Mouse (Mus musculus) ZHBTc4 (cell line): Measurements from ENCODE around the gene Tedc1.
A peak's percentile ranks its signal among the peaks of the same experiment; 100 is the strongest.

ENCODE experiments used
- DNase-seq: peaks from one replicate; pipeline ENCODE4 v3.0.0-alpha.2; 2011; ENCODE audit warnings: low read depth, low spot score

Gene Tedc1

DNA sequence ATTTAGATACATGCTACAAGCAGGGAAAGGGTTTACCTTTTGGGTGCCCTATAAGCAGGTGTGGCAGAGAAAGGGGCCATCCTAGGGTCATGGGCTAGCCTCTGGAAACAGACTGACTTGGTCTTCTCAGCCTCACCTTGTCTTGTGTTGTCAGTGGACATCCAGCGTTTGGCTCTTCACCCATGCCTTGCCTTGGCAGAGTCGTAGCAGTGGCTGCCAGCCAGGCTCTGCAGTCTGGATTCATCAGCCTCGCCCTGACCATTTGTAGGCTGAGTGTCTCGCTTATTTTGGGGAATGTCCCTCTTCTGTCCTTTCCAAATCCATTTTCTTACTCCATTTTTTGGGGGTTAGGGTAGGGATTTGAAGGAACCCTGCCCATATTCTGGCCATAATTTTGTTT lies 45.1 kb downstream of the Tedc1 start:
- DNase-seq: no peak

DNA sequence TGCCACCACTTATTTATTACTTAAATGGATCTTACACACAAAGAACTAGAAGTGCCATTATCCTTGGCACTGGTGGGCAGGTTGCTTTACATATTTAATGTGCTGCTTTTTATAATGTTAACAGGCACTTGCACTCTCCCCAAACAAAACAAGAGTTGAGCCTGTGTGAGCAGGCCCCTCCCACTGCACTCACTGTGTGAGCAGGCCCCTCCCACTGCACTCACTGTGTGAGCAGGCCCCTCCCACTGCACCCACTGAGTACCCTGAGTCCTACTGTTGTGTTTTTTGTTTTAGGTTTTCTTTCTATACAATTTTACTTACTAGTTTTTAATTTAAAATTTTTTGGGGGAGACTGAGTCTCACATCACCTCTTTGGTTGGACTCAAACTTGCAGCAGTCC lies 45.8 kb downstream of the Tedc1 start:
- peak; percentile 71 for DNase-seq

DNA sequence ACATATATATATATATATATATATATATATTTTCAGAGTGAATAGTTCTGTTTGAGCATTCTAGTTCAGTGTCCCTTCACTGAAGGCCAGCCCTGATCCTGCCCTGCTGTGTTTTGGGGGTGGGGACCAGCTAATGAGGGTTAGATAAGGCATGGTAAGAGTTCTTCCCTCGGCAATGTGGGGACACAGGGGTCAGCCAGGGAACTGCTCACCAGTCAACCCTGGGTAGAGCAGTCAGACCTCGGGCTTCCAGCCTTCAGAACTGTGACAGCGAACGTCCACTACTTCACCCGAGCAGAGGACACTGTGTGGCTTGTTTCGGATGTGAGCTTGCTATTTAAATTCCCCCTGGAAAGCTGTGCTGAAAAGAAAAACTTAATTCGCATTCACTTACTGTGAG lies 47.3 kb downstream of the Tedc1 start:
- no peak for DNase-seq

DNA sequence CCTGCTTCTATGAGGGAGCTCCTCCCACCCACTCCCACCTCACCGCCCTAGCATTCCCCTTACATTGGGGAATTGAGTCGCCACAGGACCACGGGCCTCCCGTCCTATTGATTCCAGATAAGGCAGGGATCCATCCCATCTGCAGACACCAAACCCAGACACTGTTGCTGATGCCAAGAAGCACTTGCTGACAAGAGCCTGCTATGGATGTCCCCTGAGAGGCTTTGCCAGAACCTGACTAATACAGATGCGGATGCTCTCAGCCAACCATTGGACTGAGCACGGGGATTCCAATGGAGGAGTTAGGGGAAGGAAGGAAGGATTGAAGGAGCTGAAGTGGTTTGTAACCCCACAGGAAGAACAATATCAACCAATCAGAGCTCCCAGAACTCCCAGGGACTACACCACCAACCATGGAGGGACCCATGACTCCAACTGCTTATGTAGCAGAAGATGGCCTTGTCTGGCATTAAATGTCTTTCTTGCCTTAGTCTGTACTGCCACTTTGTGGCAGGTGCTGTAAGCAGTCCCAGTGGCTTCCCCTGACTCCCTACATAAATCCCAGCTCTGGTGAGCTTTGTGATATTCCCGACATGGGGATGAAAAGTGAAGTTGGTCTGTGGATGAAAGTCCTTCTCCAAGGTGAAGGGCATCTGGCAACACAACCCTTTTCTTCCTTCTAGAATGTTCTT lies 49.2 kb downstream of the Tedc1 start:
- no peak for DNase-seq

DNA sequence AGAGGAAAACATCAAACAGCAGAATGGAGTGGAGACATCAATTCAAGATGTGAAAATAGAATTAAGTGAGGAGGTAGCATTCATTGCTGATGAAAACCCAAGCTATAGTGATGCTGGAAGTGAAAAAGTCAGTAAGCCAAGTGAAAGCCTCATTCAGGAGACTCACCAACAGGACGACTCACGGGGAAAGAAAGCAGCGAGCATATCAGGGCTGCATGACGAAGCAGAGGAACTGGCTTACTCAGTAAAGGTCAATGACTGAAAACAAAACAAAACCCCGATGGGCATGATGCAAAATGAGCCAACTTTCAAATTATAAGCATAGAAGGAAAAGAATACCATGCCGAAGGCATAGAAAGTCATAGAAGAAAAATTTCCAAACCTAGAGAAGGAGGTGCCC lies 51.5 kb downstream of the Tedc1 start:
- DNase-seq: no peak

DNA sequence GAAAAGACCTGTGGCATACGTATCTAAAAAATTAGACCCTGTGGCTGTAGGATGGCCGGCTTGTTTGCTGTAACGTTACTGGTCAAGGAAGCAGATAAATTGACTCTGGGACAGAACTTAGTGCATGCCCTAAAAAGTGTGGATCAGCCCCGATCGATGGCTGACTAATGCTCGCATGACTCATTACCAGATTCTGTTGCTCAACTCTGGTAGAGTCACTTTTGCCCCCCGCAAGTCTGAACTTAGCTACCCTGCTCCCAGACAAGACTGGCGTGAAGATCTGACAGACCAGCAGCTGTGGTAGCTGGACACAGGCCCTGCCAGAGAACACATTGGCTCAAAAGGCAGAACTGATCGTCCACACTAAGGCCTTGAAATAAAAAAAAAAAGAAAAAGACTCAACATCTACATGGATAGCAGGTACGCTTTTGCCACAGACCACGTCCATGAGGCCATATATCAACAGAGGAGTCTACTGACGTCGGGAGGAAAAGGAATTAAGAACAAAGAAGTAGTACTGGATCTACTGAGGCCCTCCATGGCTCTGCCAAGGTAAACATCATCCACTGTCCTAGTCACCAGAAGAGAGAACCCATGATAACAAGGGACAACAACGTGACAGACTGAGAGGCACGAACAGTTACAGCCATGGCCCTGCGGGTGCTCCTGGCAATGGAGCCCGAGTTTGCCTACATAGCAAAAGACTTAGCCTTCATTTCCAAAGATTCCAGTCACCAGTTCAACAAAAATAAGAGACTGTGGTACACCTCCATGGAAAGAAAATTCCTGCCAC lies 54.6 kb downstream of the Tedc1 start:
- DNase-seq: no peak

DNA sequence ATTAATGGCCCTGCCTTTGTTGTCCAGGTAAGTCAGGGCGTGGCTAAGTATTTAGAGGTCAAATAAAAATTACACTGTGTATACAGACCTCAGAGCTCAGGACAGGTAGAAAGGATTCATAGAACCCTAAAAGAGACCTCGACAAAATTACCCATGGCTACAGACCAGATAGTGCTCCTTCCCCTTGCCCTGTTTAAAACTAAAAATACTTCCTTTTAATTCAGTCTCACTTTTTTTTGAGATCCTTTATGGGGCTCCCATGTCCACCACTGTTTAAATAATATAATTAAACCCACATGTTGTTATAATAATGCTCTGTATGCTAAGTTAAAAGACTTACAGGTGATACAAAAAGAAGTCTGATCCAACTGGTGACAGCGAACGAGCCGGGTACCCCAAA lies 55.6 kb downstream of the Tedc1 start:
- no peak for DNase-seq

DNA sequence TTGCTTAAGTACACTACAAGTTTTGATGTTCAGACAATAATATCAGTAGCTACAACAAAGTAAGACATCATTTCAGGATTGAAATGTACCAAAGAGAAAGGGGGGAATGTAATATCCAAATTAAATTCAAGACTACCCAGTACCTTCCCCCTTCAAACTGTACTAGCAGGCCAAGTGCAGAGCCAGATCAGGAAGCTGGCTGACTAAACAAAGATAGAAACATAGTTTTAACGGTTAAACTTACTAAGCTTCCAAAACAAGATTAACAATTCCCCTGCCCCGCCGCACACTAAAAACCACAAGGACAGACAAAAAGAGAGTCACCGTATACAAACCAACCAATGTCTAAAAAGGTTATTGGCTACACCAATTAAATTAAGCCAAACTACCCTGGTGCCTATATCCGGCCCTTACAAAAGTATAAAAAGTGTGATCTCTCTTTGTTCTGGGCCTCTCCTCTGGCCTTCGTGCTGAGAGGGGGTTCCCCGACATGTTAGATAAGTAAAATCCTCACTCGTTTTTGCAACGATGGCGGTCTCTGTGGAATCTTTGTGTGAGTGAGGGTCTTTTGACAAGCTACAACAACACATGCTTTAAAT lies 56.2 kb downstream of the Tedc1 start:
- no peak for DNase-seq

DNA sequence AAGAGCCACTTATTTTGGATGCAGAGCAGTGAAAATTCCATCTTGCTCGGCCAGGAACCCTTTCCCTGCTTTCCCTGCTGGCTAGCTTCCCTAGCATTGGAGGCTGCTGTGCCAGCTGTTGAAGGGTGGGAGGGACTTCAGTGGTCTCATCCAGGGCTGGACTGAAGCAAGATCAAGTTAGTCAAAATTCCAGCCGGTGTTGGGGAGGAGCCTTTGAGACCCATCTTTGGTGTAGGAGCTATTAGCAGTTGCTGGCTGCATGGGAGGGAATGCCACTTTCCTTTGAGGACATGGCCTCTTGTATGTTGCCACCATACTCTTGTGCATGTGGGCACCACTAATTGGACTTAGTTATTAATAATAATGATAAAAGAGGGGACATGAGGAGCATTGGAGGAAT lies 57.0 kb downstream of the Tedc1 start:
- no peak for DNase-seq

DNA sequence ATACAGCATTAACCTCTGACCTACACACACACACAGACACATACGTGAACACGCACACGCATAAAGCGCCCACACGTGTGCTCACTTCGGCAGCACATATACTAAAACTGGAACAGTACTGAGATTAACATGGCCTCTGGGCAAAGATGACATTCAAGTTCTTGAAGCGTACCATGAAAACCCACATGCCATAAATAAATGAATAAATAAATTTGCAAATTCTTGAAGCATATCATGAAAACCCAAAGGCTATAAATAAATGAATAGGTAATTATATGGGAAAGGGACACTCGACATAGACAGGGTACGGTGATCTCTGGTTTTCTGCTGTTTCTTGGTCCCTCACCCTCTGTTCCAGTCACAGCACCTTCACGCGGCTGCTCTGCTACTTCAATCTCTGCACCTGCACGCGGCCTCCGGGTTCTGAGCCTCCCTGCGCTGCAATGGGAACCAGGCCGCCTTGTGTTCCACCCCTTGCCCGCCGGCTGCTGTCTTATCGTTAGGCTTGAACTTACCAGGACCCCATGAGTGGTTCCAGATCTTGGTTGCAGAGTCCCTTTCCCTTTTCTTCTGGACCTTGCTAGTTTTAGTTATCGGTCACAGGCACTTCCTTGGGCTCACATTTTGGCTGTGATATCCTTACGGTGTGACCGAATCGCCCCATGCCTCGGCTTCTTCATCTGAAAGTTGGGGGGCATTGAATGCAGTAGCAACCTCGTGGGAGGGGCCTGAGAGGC lies 58.0 kb downstream of the Tedc1 start:
- no peak for DNase-seq

DNA sequence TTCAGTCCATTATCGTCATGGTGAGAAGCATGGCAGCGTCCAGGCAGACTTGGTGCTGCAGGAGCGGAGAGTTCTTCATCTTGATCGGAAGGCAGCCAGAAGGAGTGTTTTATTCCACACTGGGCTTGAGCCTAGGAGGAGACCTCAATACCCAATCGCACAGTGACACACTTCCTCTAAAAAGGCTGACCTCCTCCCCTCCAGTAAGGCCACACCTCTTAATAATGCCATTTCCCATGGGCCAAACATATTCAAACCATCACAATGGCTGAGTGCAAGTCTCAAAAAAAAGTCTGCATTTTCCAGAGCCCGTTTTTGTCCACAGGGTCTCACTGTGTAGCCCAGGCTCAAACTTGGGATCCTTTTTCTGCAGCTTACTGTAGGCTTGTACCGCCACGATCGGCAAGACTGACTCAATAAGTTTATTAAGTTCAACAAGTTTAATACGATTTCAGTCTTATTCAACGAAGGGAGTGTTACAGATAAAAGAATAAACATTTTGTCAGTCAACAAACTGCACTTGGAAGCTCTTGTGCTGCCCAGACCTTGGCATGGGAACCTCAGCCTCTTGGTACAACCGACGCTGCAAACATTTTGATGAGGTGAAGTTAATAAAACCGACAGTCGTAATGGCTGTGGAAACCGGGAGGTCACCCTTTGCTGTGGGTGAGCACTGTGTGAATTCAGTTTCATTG lies 58.9 kb downstream of the Tedc1 start:
- DNase-seq: no peak
